Mouse (Mus musculus) liver, embryonic 11.5 days (tissue): ENCODE data around the gene Trap1. TPM values are rescaled to one million over a fixed set of nuclear protein-coding genes. Genes with fewer than 3 reads are reported as not detected.
"Not testable (repeated sequence)": the region's sequence is repeated elsewhere in the genome, so short reads cannot be mapped to it uniquely, and the experiment has no call there.

Experiments
- ATAC-seq: fragments of 200-750 bp; cut with Nextera tagmentation; replicated peaks from 2 replicates; pipeline ENCODE4 v1.8.0; 2017; ENCODE audit warnings: moderate number of reproducible peaks, mild to moderate bottlenecking, moderate TSS enrichment, moderate library complexity; ENCODE audit not compliant: low FRiP score
- DNase-seq: peaks from one replicate; pipeline ENCODE4 v3.0.0-alpha.2; 2017; ENCODE audit warnings: low spot score
- H3K27ac ChIP-seq: fragments of 300-500 bp; sonication (generic); 2 replicates; pipeline ENCODE4 v1.5.1; 2014; ENCODE audit warnings: mild to moderate bottlenecking, low read depth, low read length, control low read depth
- H3K27me3 ChIP-seq: fragments of 300-500 bp; sonication (generic); replicated peaks from 2 replicates; pipeline ENCODE4 v1.6.1; 2014; ENCODE audit warnings: low read length, mixed read lengths; ENCODE audit not compliant: control insufficient read depth, insufficient read depth
- H3K36me3 ChIP-seq: fragments of 300-500 bp; sonication (generic); 2 replicates; pipeline ENCODE4 v1.6.1; 2014; ENCODE audit warnings: mild to moderate bottlenecking, low read length, moderate library complexity, mixed read lengths; ENCODE audit not compliant: control insufficient read depth, insufficient read depth
- H3K4me1 ChIP-seq: fragments of 300-500 bp; sonication (generic); replicated peaks from 2 replicates; pipeline ENCODE4 v1.6.1; 2014; ENCODE audit warnings: low read length, mixed read lengths; ENCODE audit not compliant: control insufficient read depth, insufficient read depth
- H3K4me2 ChIP-seq: fragments of 300-500 bp; sonication (generic); 2 replicates; pipeline ENCODE4 v1.6.1; 2014; ENCODE audit warnings: mild to moderate bottlenecking, control low read depth, moderate library complexity
- H3K4me3 ChIP-seq: fragments of 300-500 bp; sonication (generic); 2 replicates; pipeline ENCODE4 v1.5.1; 2014; ENCODE audit warnings: low read depth, low read length, control low read depth
- H3K9ac ChIP-seq: fragments of 300-500 bp; sonication (generic); 2 replicates; pipeline ENCODE4 v1.6.1; 2014; ENCODE audit warnings: low read depth, low read length, control low read depth
- H3K9me3 ChIP-seq: fragments of 300-500 bp; sonication (generic); 2 replicates; pipeline ENCODE4 v1.6.1; 2016; ENCODE audit warnings: low read length, inconsistent platforms, mixed read lengths; ENCODE audit not compliant: control insufficient read depth
- WGBS: fragments of 180-500 bp; shearing (Covaris S2); extraction: QIAGEN DNeasy Blood & Tissue Kit; methylation state at CpG from one replicate; pipeline ENCODE4 v1.1.7; 2014; 5-methylcytosine and 5-hydroxymethylcytosine counted together
- microRNA-seq: library from miRNA; unstranded; fragments of <30 nt; microRNA quantifications from one replicate; pipeline ENCODE4, GENCODE M21; 2017; ENCODE audit warnings: borderline number of aligned reads
- polyA plus RNA-seq: library from polyadenylated mRNA; unstranded; fragments of >200 nt; fragmentation: Nextera tagmentation; extraction: Ambion mirVana; gene quantifications from 2 replicates; pipeline ENCODE4 v1.2.1, GENCODE M21; 2014

The Trap1 gene
- polyA plus RNA-seq, 1 experiment from 2014 or later: 147 TPM

DNA sequence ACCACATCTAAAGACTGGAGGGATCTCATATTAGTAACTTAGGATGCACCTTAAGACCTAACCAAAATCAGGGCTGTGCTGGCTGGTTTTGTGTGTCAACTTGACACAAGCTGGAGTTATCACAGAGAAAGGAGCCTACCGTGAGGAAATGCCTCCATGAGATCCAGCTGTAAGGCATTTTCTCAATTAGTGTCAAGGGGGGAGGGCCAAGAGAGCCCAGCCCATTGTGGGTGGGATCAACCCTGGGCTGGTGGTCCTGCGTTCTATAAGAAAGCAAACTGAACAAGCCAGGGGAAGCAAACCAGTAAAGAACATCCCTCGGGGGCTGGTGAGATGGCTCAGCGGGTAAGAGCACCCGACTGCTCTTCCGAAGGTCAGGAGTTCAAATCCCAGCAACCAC lies 60.2 kb downstream of the Trap1 start:
- not testable (repeated sequence) for H3K4me2 ChIP-seq, H3K36me3 ChIP-seq, H3K4me1 ChIP-seq, H3K9ac ChIP-seq, H3K9me3 ChIP-seq, DNase-seq, H3K27ac ChIP-seq, ATAC-seq, H3K27me3 ChIP-seq, H3K4me3 ChIP-seq
- WGBS: 80% methylated on average over 6 of the region's 6 CpGs

DNA sequence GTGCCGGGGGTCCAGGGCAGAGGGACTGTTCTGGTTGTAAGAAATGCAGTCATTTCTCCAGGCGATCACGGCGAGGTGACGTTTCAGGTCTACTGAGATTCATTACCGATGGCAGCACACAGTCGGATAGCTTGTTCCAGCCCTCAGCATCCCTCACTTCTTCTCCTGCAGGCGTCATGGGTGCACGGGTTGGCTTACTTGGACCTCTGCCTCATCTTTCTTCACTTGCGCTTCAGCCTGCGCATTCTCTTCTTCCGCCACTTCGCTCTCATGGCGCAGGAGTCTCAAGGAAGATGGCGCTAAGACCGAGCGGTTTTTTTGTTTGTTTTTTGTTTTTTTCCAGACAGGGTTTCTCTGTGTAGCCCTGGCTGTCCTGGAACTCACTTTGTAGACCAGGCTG lies 60.8 kb downstream of the Trap1 start:
- H3K27ac ChIP-seq, H3K4me2 ChIP-seq, H3K27me3 ChIP-seq, H3K36me3 ChIP-seq, H3K4me3 ChIP-seq, ATAC-seq, DNase-seq, H3K9ac ChIP-seq, H3K4me1 ChIP-seq, H3K9me3 ChIP-seq: not testable (repeated sequence)
- WGBS: 62% methylated on average over 17 of the region's 17 CpGs

DNA sequence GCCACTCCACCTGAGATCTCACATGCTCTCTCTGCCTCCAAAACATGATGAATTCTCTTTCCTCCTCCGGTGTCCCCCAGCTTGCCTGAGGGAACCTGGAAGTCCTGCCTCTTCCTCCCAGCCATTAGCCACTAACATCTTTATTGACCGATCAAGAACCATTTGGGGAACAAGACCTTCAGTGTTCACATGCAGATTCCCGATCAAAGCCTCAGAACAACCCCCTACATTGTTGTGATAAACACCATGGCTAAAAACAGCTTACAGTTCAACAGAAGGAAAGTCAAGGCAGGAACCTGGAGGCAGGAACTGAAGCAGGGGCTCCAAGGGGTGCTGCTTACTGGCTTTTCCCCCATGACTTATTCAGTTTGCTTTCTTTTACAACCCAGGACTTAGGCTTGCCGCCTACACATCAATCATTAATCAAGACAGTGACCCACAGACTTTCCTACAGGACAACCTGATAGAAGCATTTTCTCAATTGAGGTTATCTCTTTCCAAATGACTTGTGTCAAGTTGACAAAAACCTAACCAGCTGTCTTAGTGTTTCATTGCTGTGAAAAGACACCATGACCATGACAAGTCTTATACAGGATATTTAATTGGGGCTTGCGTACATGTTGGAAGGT lies 63.5 kb downstream of the Trap1 start:
- 76% methylated on average over 5 of the region's 5 CpGs for WGBS
- Histone ChIP-seq H3K9me3 (no peaks in the 10 kb centered on the region), H3K36me3 (no peaks in the 10 kb centered on the region), H3K4me2 (no peak overlapping the region), H3K27me3 (no peaks in the 10 kb centered on the region), H3K9ac (no peak overlapping the region), H3K4me1 (peaks cover 6% of the 10 kb centered on the region), H3K27ac (no peak overlapping the region), H3K4me3 (no peak overlapping the region)
- DNase-seq: no peak
- no peak for ATAC-seq

DNA sequence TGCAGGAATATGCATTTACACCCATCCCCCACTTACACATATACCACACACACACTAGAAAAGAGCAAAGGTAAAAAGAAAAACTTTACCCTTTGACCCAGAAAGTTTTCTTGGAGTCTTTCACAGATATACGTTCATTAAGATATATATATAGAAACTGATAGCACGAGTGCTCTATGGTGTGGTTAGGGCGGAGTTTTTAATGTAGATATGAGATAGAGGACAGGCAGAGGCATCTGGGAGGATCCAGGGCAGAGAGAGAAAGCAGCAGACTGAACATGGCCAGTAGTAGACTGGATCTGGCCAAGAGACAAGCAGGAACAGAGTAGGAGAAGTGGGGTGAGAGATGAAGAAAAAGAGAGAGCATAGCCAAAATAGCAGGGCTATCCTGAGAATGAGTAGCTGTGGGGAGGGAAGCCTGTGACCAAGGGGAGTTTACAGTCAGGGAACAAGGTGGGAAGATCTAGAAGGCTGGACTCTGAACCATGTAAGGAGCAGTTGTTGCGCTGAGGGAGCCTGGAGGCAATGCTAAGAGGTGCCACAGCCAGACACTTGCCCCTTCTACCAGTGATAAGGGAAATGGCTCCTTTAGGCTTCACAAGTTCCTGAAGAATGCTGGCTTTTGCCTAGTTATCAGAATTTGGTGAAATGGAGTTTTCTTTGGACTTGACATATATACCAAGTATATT lies 64.6 kb downstream of the Trap1 start:
- Histone ChIP-seq H3K27ac (peak overlapping the region; percentile 56), H3K9ac (0 out of 2 replicates have a peak overlapping the region, but pooled peaks have one; percentile 15), H3K4me2 (peak overlapping the region; percentile 28), H3K27me3 (no peaks in the 10 kb centered on the region), H3K9me3 (no peaks in the 10 kb centered on the region), H3K4me1 (peaks cover 6% of the 10 kb centered on the region), H3K36me3 (no peaks in the 10 kb centered on the region), H3K4me3 (no peak overlapping the region)
- peak; percentile 97 for ATAC-seq
- 44% methylated on average over 4 of the region's 4 CpGs for WGBS
- no peak for DNase-seq

DNA sequence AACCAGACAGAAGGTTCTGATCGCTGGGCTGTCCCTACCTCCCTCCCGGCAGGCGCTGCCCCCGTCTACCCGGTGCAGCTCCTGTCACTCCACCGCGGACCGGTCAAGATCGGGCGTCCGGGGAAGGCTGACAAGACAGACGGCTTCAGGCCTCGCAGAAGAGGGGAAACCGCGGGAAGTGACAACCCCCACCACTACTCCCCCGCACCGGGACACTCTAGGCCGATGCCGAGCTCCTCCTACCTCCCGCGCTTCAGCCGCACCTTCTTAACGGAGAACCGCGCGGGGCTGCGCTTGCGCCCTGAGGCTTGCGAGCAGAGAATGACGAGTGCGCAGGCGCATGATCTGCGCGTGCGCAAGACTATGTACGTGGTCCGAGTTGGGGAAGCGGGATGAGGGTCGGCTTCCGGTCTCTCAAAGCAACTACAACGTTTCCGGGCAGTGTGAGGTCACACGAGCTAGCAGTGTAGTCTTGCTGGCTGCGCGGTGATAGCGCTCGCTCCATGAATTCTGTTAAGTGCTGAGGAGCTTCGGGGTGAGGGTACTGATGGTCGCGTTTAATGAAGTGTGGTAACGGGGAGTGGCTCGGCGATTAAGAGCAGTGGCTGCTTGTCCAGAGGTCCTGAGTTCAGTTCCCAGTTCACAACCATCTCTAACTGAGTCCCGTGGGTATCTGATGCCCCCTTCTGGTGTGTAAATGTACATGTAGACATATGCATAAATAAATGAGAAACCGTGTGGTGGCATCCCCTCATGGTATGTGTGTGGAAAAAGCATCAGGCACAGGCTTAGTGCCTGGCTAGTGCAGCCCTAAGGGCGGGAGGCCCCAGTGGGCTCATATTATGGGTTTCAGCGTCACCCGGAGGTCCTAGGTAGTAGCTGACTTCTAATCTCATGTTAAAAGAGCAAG lies 73.9 kb downstream of the Trap1 start, which contains the start of gene Slx4:
Slx4 (minus strand) TSS at position 282 of the 910 bp plus-strand sequence.
- DNase-seq (peak; percentile 90), ATAC-seq (peak; percentile 95)
- Histone ChIP-seq H3K27me3 (no peaks in the 10 kb centered on the region), H3K4me1 (peaks cover 11% of the 10 kb centered on the region; the same call in 1 of the 2 replicates), H3K4me3 (peak within 1 kb of the TSS; percentile 88), H3K4me2 (peak within 1 kb of the TSS; percentile 74), H3K36me3 (peaks cover 10% of the 10 kb centered on the region; the same call in 1 of the 2 replicates), H3K27ac (peak within 1 kb of the TSS; percentile 90), H3K9ac (peak within 1 kb of the TSS; percentile 87), H3K9me3 (no peaks in the 10 kb centered on the region)
- 1% methylated on average over 58 of the region's 58 CpGs for WGBS

Small RNA genes lying within 50 kb of the gene (microRNA-seq; reads per million reads assigned to microRNA genes)
- gene Gm23413: not detected

Other genes starting within 250 kb of the Trap1 start
- not detected in 2 replicates for gene Olfr15, start 246.9 kb downstream of the Trap1 start, polyA plus RNA-seq
- gene Zfp174, start 230.6 kb downstream of the Trap1 start, polyA plus RNA-seq: 0.47 and 0.62 TPM in 2 replicates
- gene Naa60, start 205.5 kb downstream of the Trap1 start, polyA plus RNA-seq: 44.3 and 51.2 TPM in 2 replicates
- gene Zfp597, start 193.3 kb downstream of the Trap1 start, polyA plus RNA-seq: 4.2 and 5.9 TPM in 2 replicates
- 0.88 and 3.2 TPM in 2 replicates for gene Gm20695, start 193.2 kb downstream of the Trap1 start, polyA plus RNA-seq
- 4.8 and 5.5 TPM in 2 replicates for gene 1700037C18Rik, start 169.1 kb downstream of the Trap1 start, polyA plus RNA-seq
- 21.8 and 22.9 TPM in 2 replicates for gene Cluap1, start 169.0 kb downstream of the Trap1 start, polyA plus RNA-seq
- gene Nlrc3, start 101.2 kb downstream of the Trap1 start, polyA plus RNA-seq: 0.94 and 1.1 TPM in 2 replicates
- gene Slx4, start 74.1 kb downstream of the Trap1 start, polyA plus RNA-seq: 21.3 and 24.5 TPM in 2 replicates
- gene Dnase1, start 40.9 kb downstream of the Trap1 start, polyA plus RNA-seq: 3.9 and 6.0 TPM in 2 replicates
- 16.5 and 20.0 TPM in 2 replicates for gene Crebbp, start 136.2 kb upstream of the Trap1 start, polyA plus RNA-seq